Mouse (Mus musculus) midbrain, postnatal 0 days (tissue): ENCODE data around the gene Psmb5. TPM values are rescaled to one million over a fixed set of nuclear protein-coding genes. Genes with fewer than 3 reads are reported as not detected.

ENCODE experiments used
- ATAC-seq: fragments of 200-750 bp; cut with Nextera tagmentation; 2 replicates; pipeline ENCODE4 v1.8.0; 2017; ENCODE audit warnings: moderate number of reproducible peaks, mild to moderate bottlenecking, moderate TSS enrichment, moderate library complexity; ENCODE audit not compliant: low FRiP score
- DNase-seq: peaks from one replicate; pipeline ENCODE4 v3.0.0-alpha.2; 2015; ENCODE audit warnings: low spot score
- H3K27ac ChIP-seq: fragments of 300-500 bp; sonication (generic); 2 replicates; pipeline ENCODE4 v1.5.1; 2014; ENCODE audit warnings: low read depth, mild to moderate bottlenecking, low read length, mixed read lengths
- H3K27me3 ChIP-seq: fragments of 300-500 bp; sonication (generic); 2 replicates; pipeline ENCODE4 v1.6.1; 2014; ENCODE audit warnings: low read length, control low read depth, mixed read lengths; ENCODE audit not compliant: insufficient read depth
- H3K36me3 ChIP-seq: fragments of 300-500 bp; sonication (generic); 2 replicates; pipeline ENCODE4 v1.6.1; 2014; ENCODE audit warnings: low read length, control low read depth, mixed read lengths; ENCODE audit not compliant: insufficient read depth
- H3K4me1 ChIP-seq: fragments of 300-500 bp; sonication (generic); 2 replicates; pipeline ENCODE4 v1.6.1; 2014; ENCODE audit warnings: mild to moderate bottlenecking, control low read depth, antibody characterized with exemption, low read length, mixed read lengths; ENCODE audit not compliant: insufficient read depth
- H3K4me2 ChIP-seq: fragments of 300-500 bp; sonication (generic); 2 replicates; pipeline ENCODE4 v1.6.1; 2014; ENCODE audit warnings: low read depth, mild to moderate bottlenecking, low read length, mixed read lengths; ENCODE audit not compliant: poor library complexity, severe bottlenecking
- H3K4me3 ChIP-seq: fragments of 300-500 bp; sonication (generic); 2 replicates; pipeline ENCODE4 v1.5.1; 2014; ENCODE audit warnings: low read depth, mild to moderate bottlenecking, low read length, moderate library complexity
- H3K9ac ChIP-seq: fragments of 300-500 bp; sonication (generic); replicated peaks from 2 replicates; pipeline ENCODE4 v1.6.1; 2014; ENCODE audit warnings: mild to moderate bottlenecking, low read length, moderate library complexity, mixed read lengths; ENCODE audit not compliant: poor library complexity, severe bottlenecking
- H3K9me3 ChIP-seq: fragments of 300-500 bp; sonication (generic); 2 replicates; pipeline ENCODE4 v1.6.1; 2016; ENCODE audit warnings: low read length, control low read depth
- CTCF ChIP-seq: IDR thresholded peaks from 2 replicates; pipeline ENCODE4 v1.5.1; 2016; ENCODE audit warnings: antibody characterized with exemption, mild to moderate bottlenecking
- WGBS: fragments of 180-500 bp; shearing (Covaris S2); extraction: QIAGEN DNeasy Blood & Tissue Kit; methylation state at CpG from one replicate; pipeline ENCODE4 v1.1.7; 2014; 5-methylcytosine and 5-hydroxymethylcytosine counted together
- polyA plus RNA-seq: library from polyadenylated mRNA; unstranded; fragments of >200 nt; fragmentation: Nextera tagmentation; extraction: Ambion mirVana; gene quantifications from 2 replicates; pipeline ENCODE4 v1.2.1, GENCODE M21; 2015
- total RNA-seq: library from RNA; depleted of rRNA; stranded (reverse); fragments of >200 nt; gene quantifications from 2 replicates; pipeline ENCODE4 v1.2.3, GENCODE M21; 2014

Psmb5 gene
- total and polyA plus RNA-seq, 2 experiments from 2014 or later = 197 to 404 TPM

- peak; percentile 29 for TF ChIP-seq CTCF
- Histone ChIP-seq H3K4me2 (peak overlapping the region; percentile 53), H3K4me3 (peak overlapping the region; percentile 52), H3K4me1 (peaks cover 6% of the 10 kb centered on the region; the same call in 1 of the 2 replicates), H3K27me3 (no peaks in the 10 kb centered on the region), H3K36me3 (no peaks in the 10 kb centered on the region), H3K27ac (peak overlapping the region; percentile 97), H3K9me3 (no peaks in the 10 kb centered on the region), H3K9ac (peak overlapping the region; percentile 81)
- peak; percentile 99 for DNase-seq
- peak; percentile 99 for ATAC-seq
- under 1% methylated on average over 46 of the region's 46 CpGs for WGBS
Measured at GRCm38 (mm10) chr14:54603038-54603654, 14.7 kb downstream of the Psmb5 start.

DNA sequence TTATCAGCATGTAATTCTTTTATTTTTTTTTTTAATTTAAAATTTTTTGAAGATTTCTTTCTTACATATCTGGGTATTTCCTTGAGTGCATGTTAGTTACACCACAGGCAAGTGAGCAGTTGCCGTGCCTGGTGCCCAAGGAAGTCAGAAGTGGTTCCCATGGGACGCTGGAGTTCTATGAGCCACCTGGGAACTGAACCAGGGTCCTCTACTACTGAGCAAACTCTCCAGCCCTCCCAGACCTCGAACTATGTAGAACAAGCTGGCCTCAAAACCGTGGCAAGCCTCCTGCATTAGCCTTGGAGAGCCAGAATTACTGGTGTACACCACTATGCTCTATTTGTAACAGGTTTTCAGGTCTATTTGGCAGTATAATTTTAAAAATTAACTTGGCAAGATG, 15.2 kb downstream of the Psmb5 start:
- 35% methylated on average over 4 of the region's 4 CpGs for WGBS
- H3K27me3 ChIP-seq = no peaks in the 10 kb centered on the region
- TF ChIP-seq CTCF = no peak
- H3K27ac ChIP-seq = peak overlapping the region; percentile 97
- peak overlapping the region; percentile 52 for H3K4me3 ChIP-seq
- H3K9ac ChIP-seq = peak overlapping the region; percentile 81
- peaks cover 6% of the 10 kb centered on the region; the same call in 1 of the 2 replicates for H3K4me1 ChIP-seq
- peak; percentile 38 for DNase-seq
- peak overlapping the region; percentile 53 for H3K4me2 ChIP-seq
- H3K9me3 ChIP-seq = no peaks in the 10 kb centered on the region
- H3K36me3 ChIP-seq = no peaks in the 10 kb centered on the region
- ATAC-seq = peak; percentile 32

DNA sequence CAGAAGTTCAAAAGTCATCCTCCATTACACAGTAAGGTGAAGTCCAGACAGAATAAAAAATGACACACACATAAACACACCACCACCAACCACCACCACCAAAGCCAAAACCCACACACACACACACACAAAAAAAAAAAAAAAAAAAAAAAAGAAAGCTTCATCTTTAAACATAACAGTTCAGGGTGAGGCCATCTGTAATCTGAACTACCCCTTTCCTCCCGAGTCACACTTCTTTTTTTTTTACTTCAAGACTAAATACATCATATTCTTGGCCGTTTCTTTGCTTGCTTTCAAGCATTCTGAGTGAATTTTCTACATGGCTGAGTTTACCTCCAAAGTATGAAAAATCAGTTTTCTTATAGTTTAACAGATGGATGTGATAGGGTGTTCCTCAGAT, 16.2 kb downstream of the Psmb5 start:
- no peak for DNase-seq
- Histone ChIP-seq H3K4me2 (no peak overlapping the region), H3K4me1 (peaks cover 6% of the 10 kb centered on the region; the same call in 1 of the 2 replicates), H3K36me3 (no peaks in the 10 kb centered on the region), H3K27ac (no peak overlapping the region), H3K9me3 (no peaks in the 10 kb centered on the region), H3K4me3 (no peak overlapping the region), H3K9ac (no peak overlapping the region), H3K27me3 (no peaks in the 10 kb centered on the region)
- no peak for ATAC-seq
- 81% methylated on average over 2 of the region's 2 CpGs for WGBS
- no peak for TF ChIP-seq CTCF

- H3K9me3 ChIP-seq = no peaks in the 10 kb centered on the region
- H3K4me2 ChIP-seq = no peak overlapping the region
- H3K4me3 ChIP-seq = no peak overlapping the region
- H3K27me3 ChIP-seq = no peaks in the 10 kb centered on the region
- peak; percentile 57 for TF ChIP-seq CTCF
- 79% methylated on average over 7 of the region's 7 CpGs for WGBS
- no peak overlapping the region for H3K27ac ChIP-seq
- ATAC-seq (no peak), DNase-seq (no peak)
- no peaks in the 10 kb centered on the region for H3K4me1 ChIP-seq
- no peak overlapping the region for H3K9ac ChIP-seq
- H3K36me3 ChIP-seq = no peaks in the 10 kb centered on the region
Measured at GRCm38 (mm10) chr14:54597084-54597483, 20.7 kb downstream of the Psmb5 start.

GRCm38 (mm10) chr14:54594631-54595414, 23.0 kb downstream of the Psmb5 start:
- Histone ChIP-seq H3K4me2 (no peak overlapping the region), H3K36me3 (no peaks in the 10 kb centered on the region), H3K27ac (no peak overlapping the region), H3K9me3 (no peaks in the 10 kb centered on the region), H3K27me3 (no peaks in the 10 kb centered on the region), H3K4me1 (no peaks in the 10 kb centered on the region), H3K4me3 (no peak overlapping the region), H3K9ac (no peak overlapping the region)
- DNase-seq = no peak
- ATAC-seq = no peak
- 0 out of 2 replicates have a peak, but pooled peaks have one; percentile 3 for TF ChIP-seq CTCF
- WGBS = 64% methylated on average over 28 of the region's 28 CpGs

GRCm38 (mm10) chr14:54594055-54594454, 23.8 kb downstream of the Psmb5 start:
- TF ChIP-seq CTCF = peak; percentile 46
- Histone ChIP-seq H3K4me2 (no peak overlapping the region), H3K9ac (no peak overlapping the region), H3K27ac (no peak overlapping the region), H3K4me3 (no peak overlapping the region), H3K27me3 (no peaks in the 10 kb centered on the region), H3K36me3 (no peaks in the 10 kb centered on the region), H3K9me3 (no peaks in the 10 kb centered on the region), H3K4me1 (no peaks in the 10 kb centered on the region)
- 98% methylated on average over 3 of the region's 3 CpGs for WGBS
- ATAC-seq (no peak), DNase-seq (no peak)
